Mouse (Mus musculus) 416B (cell line): Measurements from ENCODE around the gene Olfr850.

Experiments used
- DNase-seq: peaks from one replicate; pipeline ENCODE4 v3.0.0; 2011; ENCODE audit warnings: low read depth

Olfr850 gene

DNA sequence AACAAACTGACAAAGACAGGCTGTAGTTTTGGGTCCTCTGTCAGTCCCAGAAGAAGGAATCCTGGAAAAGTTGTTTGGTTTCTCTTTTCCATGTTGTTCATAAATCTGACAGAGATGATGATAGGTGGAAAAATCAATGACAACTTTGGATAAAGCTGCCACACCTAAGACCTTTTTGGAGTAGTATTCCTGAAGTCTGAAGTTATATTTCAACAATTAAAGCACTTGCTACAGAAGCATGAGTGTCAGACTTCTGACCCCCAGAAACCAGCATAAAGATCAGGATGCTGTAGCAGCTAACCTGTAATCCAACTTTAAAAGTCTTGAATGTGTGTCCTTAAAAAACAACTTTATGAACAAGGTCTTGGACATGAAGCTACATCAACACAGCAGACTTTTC lies at the start of gene Olfr850:
Olfr850 (minus strand) TSS at position 101 of the 400 bp plus-strand sequence.
- no peak for DNase-seq

DNA sequence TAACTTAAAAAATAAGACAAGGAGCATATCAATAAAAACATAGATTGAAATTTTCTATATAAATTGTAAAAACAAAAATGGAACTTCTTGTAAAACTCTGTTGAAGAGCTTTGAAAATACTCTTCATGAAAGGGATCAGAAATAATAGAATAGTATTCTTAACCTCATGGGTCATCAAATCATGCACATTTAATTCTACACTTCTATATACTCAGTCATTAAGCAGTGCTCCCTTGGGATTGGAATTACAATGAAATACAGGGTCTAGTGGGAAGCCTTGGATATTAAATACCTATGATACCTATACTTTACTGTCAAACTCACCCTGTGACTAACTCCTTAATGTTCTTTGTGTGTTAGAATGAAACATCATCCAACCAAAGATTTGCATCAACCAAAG lies 14.9 kb upstream of the Olfr850 start, which contains the start of gene Olfr851:
Olfr851 (plus strand) TSS at position 301 of the 400 bp plus-strand sequence.
- no peak for DNase-seq

DNA sequence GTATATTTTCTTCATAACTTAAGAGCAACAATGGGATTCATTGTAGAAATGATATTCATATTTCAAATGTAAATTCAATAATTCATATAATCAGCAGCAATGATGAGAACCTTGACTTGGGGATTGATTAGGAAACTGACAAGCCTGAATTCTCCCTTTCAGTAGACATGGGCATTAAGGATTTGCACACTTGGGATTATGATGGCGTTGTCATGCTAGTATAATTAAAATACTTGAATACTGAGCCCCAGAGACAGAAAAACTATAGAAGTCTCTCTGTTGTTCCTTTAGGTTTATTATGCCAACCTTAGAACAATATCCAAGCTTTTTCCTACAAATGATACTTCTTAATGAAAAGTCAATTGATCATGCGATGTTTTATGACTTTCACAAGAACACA lies 38.1 kb downstream of the Olfr850 start, which contains the start of gene Olfr849:
Olfr849 (plus strand) TSS at position 301 of the 400 bp plus-strand sequence.
- no peak for DNase-seq
